Mouse (Mus musculus) G1E (cell line): ENCODE measurements around the gene Pgd. TPM values are rescaled to one million over a fixed set of nuclear protein-coding genes. Genes with fewer than 3 reads are reported as not detected.

ENCODE experiments used
- ATAC-seq: 2 replicates; pipeline ENCODE4 v1.8.0; 2016; ENCODE audit warnings: mild to moderate bottlenecking; ENCODE audit not compliant: insufficient number of reproducible peaks, poor library complexity, low FRiP score, severe bottlenecking; ENCODE audit errors: extremely low read depth
- DNase-seq: peaks from one replicate; pipeline ENCODE4 v3.0.0; 2012; ENCODE audit warnings: low spot score
- H3K27me3 ChIP-seq: 2 replicates; pipeline ENCODE4 v1.6.1; 2012; ENCODE audit warnings: mild to moderate bottlenecking, low read length, inconsistent platforms; ENCODE audit not compliant: insufficient read depth
- H3K36me3 ChIP-seq: replicated peaks from 2 replicates; pipeline ENCODE3; 2012; ENCODE audit warnings: mild to moderate bottlenecking, inconsistent platforms
- H3K4me1 ChIP-seq: 2 replicates; pipeline ENCODE4 v1.6.1; 2012; ENCODE audit warnings: low read depth, low read length, inconsistent platforms, mixed read lengths; ENCODE audit not compliant: insufficient read depth
- H3K4me3 ChIP-seq: 2 replicates; pipeline ENCODE4 v1.5.1; 2012; ENCODE audit warnings: low read depth, mild to moderate bottlenecking, inconsistent platforms, low read length, moderate library complexity, mixed read lengths
- H3K9me3 ChIP-seq: replicated peaks from 2 replicates; pipeline ENCODE4 v1.6.1; 2012; ENCODE audit warnings: inconsistent platforms
- CTCF ChIP-seq: IDR thresholded peaks from 2 replicates; pipeline ENCODE4 v1.5.1; 2012; ENCODE audit warnings: low read depth, low read length, inconsistent platforms, mixed read lengths
- GATA1 ChIP-seq: IDR thresholded peaks from 2 replicates; pipeline ENCODE4 v1.6.1; 2012; ENCODE audit warnings: borderline replicate concordance, low read length, inconsistent platforms, mixed read lengths
- GATA2 ChIP-seq: IDR thresholded peaks from 2 replicates; pipeline ENCODE4 v1.6.1; 2012; ENCODE audit warnings: low read depth, low read length, inconsistent platforms, borderline replicate concordance
- POLR2AphosphoS5 ChIP-seq: IDR thresholded peaks from 2 replicates; pipeline ENCODE4 v1.6.1; 2012; ENCODE audit warnings: low read depth, low read length, inconsistent platforms; ENCODE audit not compliant: insufficient replicate concordance
- TAL1 ChIP-seq: conservative IDR thresholded peaks from 2 replicates; pipeline ENCODE4 v1.6.1; 2012; ENCODE audit warnings: low read depth, low read length, inconsistent platforms, mixed read lengths
- polyA plus RNA-seq: library from polyadenylated mRNA; stranded (reverse); fragments of >175 nt; gene quantifications from 2 replicates; pipeline ENCODE4 v1.2.3, GENCODE M21; 2012
- total RNA-seq, 2 experiments: library from RNA; stranded (forward) in 1 of 2; stranded (reverse) in 1 of 2; fragments of 200-1000 nt in 1 of 2; fragments of >200 nt in 1 of 2; fragmentation: Nextera tagmentation in 1 of 2; gene quantifications; 2 replicates each; pipeline ENCODE4 v1.2.3; 2014 to 2017

The Pgd gene
- total and polyA plus RNA-seq, 3 experiments, result 53.1 to 171 (median 68.0) TPM

DNA sequence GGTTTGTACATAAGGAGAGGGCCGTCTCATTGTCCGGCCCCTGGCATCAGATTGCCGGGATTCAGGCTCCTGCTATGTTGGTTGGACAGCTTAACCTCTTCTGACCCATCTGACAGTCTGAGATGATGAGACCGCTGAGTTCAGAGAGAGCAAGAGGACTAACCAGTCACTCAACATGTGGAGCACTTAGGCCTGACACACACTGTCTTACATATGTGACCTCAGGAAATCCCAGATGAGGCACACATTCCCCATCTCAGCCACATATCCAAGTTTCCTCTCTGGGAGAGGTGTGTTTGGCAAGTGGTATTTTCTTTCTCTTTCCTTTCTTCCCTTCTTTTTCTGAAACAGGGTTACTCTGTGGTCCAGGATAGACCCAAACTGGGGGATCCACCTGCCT lies 21.4 kb downstream of the Pgd start:
- TF ChIP-seq POLR2AphosphoS5 (no peak), TAL1 (no peak), CTCF (no peak), GATA1 (no peak), GATA2 (no peak)
- Histone ChIP-seq H3K4me1 (peaks cover 9% of the 10 kb centered on the region), H3K36me3 (peaks cover 13% of the 10 kb centered on the region), H3K27me3 (peaks cover 18% of the 10 kb centered on the region), H3K9me3 (no peaks in the 10 kb centered on the region), H3K4me3 (no peak overlapping the region)
- ATAC-seq (no peak), DNase-seq (no peak)

DNA sequence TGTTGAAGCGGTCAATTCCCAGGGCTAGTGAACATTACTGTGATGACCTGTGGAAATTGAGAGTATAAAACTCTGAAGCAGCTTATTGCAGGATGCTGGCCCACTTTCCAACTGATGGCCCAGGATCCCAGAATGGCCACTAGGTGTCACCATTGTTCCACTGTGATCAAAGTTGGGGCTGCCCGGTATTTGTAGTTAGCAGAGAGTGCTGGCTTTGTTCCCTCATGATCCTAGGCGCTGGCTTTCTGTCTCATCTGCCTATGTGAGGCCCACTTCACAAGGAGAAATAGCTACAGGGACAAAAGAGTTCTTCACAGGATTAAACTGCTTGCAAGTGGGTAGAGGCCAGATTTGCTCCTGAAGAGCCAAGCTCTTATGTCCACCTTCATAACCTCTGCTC lies 22.1 kb downstream of the Pgd start:
- ATAC-seq (peak; percentile 49; the same call in 1 of the 2 replicates), DNase-seq (peak; percentile 64)
- H3K27me3 ChIP-seq, result peaks cover 18% of the 10 kb centered on the region
- H3K36me3 ChIP-seq, result peaks cover 6% of the 10 kb centered on the region
- peaks cover 9% of the 10 kb centered on the region for H3K4me1 ChIP-seq
- TF ChIP-seq GATA1 (no peak), GATA2 (no peak), CTCF (peak; percentile 92), TAL1 (no peak), POLR2AphosphoS5 (no peak)
- no peaks in the 10 kb centered on the region for H3K9me3 ChIP-seq
- no peak overlapping the region for H3K4me3 ChIP-seq

DNA sequence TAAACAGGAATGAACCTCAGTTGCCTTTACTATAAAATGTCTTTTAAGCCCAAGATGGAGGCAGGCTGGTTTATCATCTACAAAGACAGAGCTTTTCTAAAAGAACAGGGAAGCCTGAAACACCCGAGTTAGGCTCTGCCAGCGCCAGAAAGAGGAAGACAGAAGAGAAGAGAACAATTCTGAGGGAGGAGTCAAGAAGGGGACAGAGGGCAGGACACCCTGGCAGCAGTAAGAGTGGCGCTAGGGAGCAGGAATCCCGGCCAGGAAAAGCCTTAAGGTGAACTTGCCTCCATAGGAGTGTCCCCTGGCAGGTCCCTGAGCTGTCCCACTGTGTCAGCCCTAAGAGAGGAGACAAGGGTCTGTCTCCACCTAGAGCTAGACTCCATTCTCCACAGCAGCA lies 23.0 kb downstream of the Pgd start:
- no peak for DNase-seq
- no peaks in the 10 kb centered on the region for H3K9me3 ChIP-seq
- H3K4me1 ChIP-seq, result peaks cover 9% of the 10 kb centered on the region
- H3K4me3 ChIP-seq, result no peak overlapping the region
- H3K36me3 ChIP-seq, result no peaks in the 10 kb centered on the region
- ATAC-seq, result no peak
- TF ChIP-seq GATA1 (no peak), TAL1 (no peak), CTCF (no peak), POLR2AphosphoS5 (no peak), GATA2 (no peak)
- H3K27me3 ChIP-seq, result peaks cover 18% of the 10 kb centered on the region

DNA sequence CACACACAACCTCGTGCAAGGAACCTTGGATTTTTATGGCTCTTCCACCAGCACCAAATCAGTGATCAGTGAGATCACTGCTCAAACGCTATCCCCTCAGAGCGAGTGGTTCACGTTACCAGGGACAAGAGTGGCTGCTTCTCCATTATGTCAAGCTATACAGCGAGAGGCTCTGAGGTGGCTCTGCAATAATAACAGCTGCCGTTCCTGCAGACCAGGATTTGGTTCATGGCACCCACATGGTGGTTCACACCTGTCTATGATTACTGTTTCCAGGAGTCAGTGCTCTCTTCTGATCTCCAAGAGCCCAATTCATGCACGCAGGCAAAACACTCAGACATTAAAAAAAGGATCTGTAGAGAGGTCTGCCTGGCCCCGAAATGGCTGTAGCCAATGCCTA lies 28.1 kb downstream of the Pgd start:
- Histone ChIP-seq H3K4me1 (peaks cover 16% of the 10 kb centered on the region), H3K4me3 (no peak overlapping the region), H3K27me3 (peaks cover 13% of the 10 kb centered on the region), H3K9me3 (no peaks in the 10 kb centered on the region), H3K36me3 (peaks cover 9% of the 10 kb centered on the region)
- DNase-seq (no peak), ATAC-seq (no peak)
- TF ChIP-seq GATA2, result no peak
- no peak for TF ChIP-seq CTCF
- TF ChIP-seq GATA1, result no peak
- no peak for TF ChIP-seq TAL1
- no peak for TF ChIP-seq POLR2AphosphoS5

DNA sequence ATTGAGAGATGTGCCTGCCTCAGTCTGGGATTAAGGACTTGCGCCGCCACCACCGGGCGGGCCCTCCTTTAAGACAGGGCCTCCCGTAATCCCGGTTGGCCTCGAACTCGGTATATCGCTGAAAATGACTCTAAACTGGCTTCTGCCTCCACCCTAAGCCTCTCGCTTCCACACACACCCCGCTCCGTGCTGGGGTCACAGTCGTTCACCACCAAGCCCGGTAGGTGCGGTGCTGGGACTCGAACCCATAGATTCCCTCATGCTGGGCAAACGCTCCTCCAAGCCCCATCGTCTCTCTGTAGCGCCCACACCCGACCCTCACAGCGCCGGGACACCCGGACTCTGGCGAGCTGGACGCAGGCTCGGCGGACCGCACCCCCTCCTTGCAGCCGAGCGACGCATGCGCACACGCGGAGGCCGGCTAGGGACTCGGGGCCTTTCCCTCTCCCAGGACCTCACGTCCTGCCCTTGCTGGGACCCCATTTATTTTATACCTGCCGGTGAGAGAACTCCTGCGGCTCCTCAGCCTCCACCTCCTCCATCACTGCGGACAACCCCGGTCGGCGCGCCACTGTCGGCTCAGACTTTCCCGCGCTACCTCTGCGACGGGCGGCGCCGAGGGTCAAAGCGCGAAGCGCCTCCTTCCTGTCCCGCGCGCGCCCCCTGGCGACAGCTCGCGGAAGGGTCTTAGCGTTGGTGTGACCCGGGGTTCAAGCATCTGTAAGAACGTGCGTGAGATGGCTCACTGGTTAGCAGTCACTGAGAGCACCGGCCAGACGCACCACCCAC lies 29.4 kb downstream of the Pgd start, which contains the start of gene Cenps:
TSS of gene Cenps (minus strand) at position 648 of the 789 bp plus-strand sequence.
- H3K4me3 ChIP-seq, result peak within 1 kb of the TSS; percentile 84
- no peak for TF ChIP-seq GATA2
- TF ChIP-seq CTCF, result peak; percentile 54
- DNase-seq (peak; percentile 78), ATAC-seq (peak; percentile 64)
- H3K27me3 ChIP-seq, result peaks cover 11% of the 10 kb centered on the region; the same call in 1 of the 2 replicates
- peaks cover 17% of the 10 kb centered on the region for H3K4me1 ChIP-seq
- H3K36me3 ChIP-seq, result peaks cover 22% of the 10 kb centered on the region
- no peaks in the 10 kb centered on the region for H3K9me3 ChIP-seq

DNA sequence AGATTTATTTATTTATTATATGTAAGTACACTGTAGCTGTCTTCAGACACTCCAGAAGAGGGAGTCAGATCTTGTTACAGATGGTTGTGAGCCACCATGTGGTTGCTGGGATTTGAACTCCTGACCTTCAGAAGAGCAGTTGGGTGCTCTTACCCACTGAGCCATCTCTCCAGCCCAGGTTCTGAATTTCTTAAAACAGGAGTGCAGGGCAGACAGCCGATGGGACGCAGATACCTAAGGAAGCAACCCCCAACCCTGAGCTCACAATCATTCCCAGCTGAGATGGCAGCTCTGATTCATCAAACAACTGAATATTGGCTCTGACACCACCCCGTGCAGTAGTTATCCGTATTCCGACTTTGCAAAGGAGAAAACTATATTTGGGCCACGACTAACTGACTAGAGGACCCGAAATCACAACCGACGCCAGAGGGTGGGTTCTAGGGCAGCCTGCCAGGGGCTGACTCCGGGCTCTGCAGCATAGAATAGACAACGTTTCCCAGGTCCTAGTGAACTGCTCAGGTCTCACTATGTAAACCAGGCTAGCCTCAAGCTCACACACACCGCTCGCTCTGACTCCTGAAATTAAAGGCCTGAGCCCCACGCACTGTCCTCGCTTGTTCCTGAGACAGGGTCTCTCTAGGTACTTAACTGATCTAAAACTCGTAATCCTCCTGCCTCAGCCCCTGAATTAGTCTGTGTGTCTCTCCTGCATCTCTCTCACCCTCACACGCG lies 30.3 kb downstream of the Pgd start:
- DNase-seq, result no peak
- peaks cover 31% of the 10 kb centered on the region for H3K36me3 ChIP-seq

More for the DNA sequence above, 30.3 kb downstream of the Pgd start:
- TF ChIP-seq TAL1, result no peak
- TF ChIP-seq POLR2AphosphoS5, result no peak
- TF ChIP-seq CTCF, result no peak
- TF ChIP-seq GATA2, result no peak
- TF ChIP-seq GATA1, result no peak
- no peak for ATAC-seq
- Histone ChIP-seq H3K27me3 (peaks cover 5% of the 10 kb centered on the region; the same call in 1 of the 2 replicates), H3K9me3 (no peaks in the 10 kb centered on the region), H3K4me3 (peak overlapping the region; percentile 84), H3K4me1 (peaks cover 17% of the 10 kb centered on the region)
